Comparison of ENCODE assay signal across 24 mouse cellular contexts in genomic region chr6:7375851-7376250, GRCm38 (mm10).
"Had no signal": no experiment of that assay in that cellular context is flagged by ENCODE, and none has a peak within 500 bp of the region (broad histone marks: within the 10 kb centered on the region; RNA-seq: fewer than 3 reads in every experiment).

No protein-coding gene starts in this region.

- H3K36me3 ChIP-seq: heart, embryonic 13.5 days; heart, embryonic 15.5 days; hindbrain, embryonic 13.5 days; hindbrain, embryonic 15.5 days; intestine, embryonic 15.5 days; limb, embryonic 10.5 days; limb, embryonic 12.5 days had no signal

- H3K4me2 ChIP-seq: heart, embryonic 11.5 days; heart, embryonic 13.5 days; heart, embryonic 15.5 days; hindbrain, embryonic 13.5 days; hindbrain, embryonic 15.5 days; intestine, embryonic 15.5 days; limb, embryonic 12.5 days had no signal

- DNase-seq: gastrocnemius, postnatal 14 days; gastrocnemius, postnatal 36 days; heart, adult 11 months; heart, adult 2 months; heart, postnatal 14 days; heart, postnatal 36 days; kidney, adult 18-20 months; kidney, adult 8-10 months; kidney, postnatal 10 days; kidney, postnatal 25 days; kidney, postnatal 4 days; liver had no signal

- ATAC-seq: inflammation-experienced regulatory T-cells, adult 6 months; intestine, embryonic 15.5 days; intestine, postnatal 0 days had no signal

- H3K4me1 ChIP-seq: hindbrain, embryonic 15.5 days; intestine, embryonic 15.5 days; limb, embryonic 10.5 days; limb, embryonic 12.5 days had no signal

- H3K9ac ChIP-seq: heart, embryonic 13.5 days; heart, embryonic 15.5 days; hindbrain, embryonic 13.5 days; hindbrain, embryonic 15.5 days; intestine, embryonic 15.5 days; limb, embryonic 12.5 days had no signal

- H3K27me3 ChIP-seq: heart, embryonic 13.5 days; heart, embryonic 15.5 days; hindbrain, embryonic 13.5 days; hindbrain, embryonic 15.5 days; intestine, embryonic 15.5 days; limb, embryonic 12.5 days had no signal

- H3K9me3 ChIP-seq: heart, embryonic 13.5 days; heart, embryonic 15.5 days; hindbrain, embryonic 13.5 days; hindbrain, embryonic 15.5 days; intestine, embryonic 15.5 days; limb, embryonic 10.5 days; limb, embryonic 12.5 days had no signal

- H3K4me3 ChIP-seq: heart, adult 2 months; heart, embryonic 13.5 days; heart, embryonic 15.5 days; hindbrain, embryonic 13.5 days; hindbrain, embryonic 15.5 days; intestine, embryonic 15.5 days; layer of hippocampus, adult 2 months; left cerebral cortex, adult 2 months; limb, embryonic 10.5 days; limb, embryonic 12.5 days had no signal

- H3K27ac ChIP-seq: heart, adult 2 months; heart, embryonic 13.5 days; heart, embryonic 15.5 days; hindbrain, embryonic 13.5 days; hindbrain, embryonic 15.5 days; intestine, embryonic 15.5 days; layer of hippocampus, adult 2 months; left cerebral cortex, adult 2 months; limb, embryonic 10.5 days; limb, embryonic 12.5 days had no signal
